Comparison of ENCODE assay signal across 23 mouse cellular contexts in the genomic region with DNA sequence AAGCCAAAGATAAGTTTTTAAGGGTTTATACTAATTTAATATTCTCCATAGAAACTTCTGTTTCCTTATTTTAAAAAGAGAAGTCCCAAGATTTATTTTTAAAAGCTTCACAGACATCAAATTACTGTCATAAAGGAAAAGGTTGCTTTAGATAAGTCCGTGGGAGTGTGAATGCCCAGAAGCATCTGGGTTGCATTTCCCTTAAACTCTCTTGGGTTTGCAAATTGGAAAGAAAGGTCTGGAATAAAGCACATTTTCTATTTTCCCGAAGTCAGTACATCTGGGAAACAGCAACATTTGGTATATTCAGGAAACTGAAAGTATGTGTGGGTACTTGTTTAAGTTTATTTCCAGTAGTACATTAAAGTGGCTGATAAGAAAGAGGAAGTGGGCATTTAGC. TPM values are rescaled to one million over a fixed set of nuclear protein-coding genes. Genes with fewer than 3 reads are reported as not detected.
A peak's percentile ranks its signal among the peaks of the same experiment; 100 is the strongest.
DNase-seq lines count a peak whose midpoint lies in the region; ATAC-seq lines count a peak whose summit lies in the region.
"Had no signal": no experiment of that assay in that cellular context is flagged by ENCODE, and none has a peak within 500 bp of the region (broad histone marks: within the 10 kb centered on the region; RNA-seq: fewer than 3 reads in every experiment).

No protein-coding gene starts in this region.

- H3K27me3 ChIP-seq in embryonic facial prominence, embryonic 11.5 days (ENCODE audit: control insufficient read depth, insufficient read depth, low read length), result no peaks in the 10 kb centered on the region
- peaks cover 38% of the 10 kb centered on the region for H3K27me3 ChIP-seq in embryonic facial prominence, embryonic 10.5 days (replicated peaks; ENCODE audit: low read depth, poor library complexity, severe bottlenecking)
- no peaks in the 10 kb centered on the region; the same call in 1 of the 2 replicates for H3K27me3 ChIP-seq in embryonic facial prominence, embryonic 14.5 days (replicated peaks; ENCODE audit: control insufficient read depth, insufficient read depth, low read length)
- H3K27me3 ChIP-seq: hindbrain, embryonic 15.5 days had no signal

- no peak overlapping the region for H3K4me3 ChIP-seq in embryonic facial prominence, embryonic 11.5 days (ENCODE audit: low read depth, low read length)
- H3K4me3 ChIP-seq in embryonic facial prominence, embryonic 10.5 days, result no peak overlapping the region
- no peak overlapping the region for H3K4me3 ChIP-seq in embryonic facial prominence, embryonic 14.5 days (ENCODE audit: low read depth, low read length)
- H3K4me3 ChIP-seq: erythroblast, embryonic 14.5 days; forebrain, embryonic 10.5 days; gastrocnemius, adult 2 months; heart, embryonic 13.5 days; hindbrain, embryonic 15.5 days had no signal

- H3K4me2 ChIP-seq in embryonic facial prominence, embryonic 11.5 days (ENCODE audit: low read depth, low read length), result no peak overlapping the region
- peak overlapping the region; percentile 40 for H3K4me2 ChIP-seq in embryonic facial prominence, embryonic 14.5 days (ENCODE audit: low read depth, low read length)
- H3K4me2 ChIP-seq: heart, embryonic 13.5 days; hindbrain, embryonic 15.5 days had no signal

- 28% methylated on average over 2 of the region's 2 CpGs for WGBS in embryonic facial prominence, embryonic 11.5 days
- 34% methylated on average over 2 of the region's 2 CpGs for WGBS in embryonic facial prominence, embryonic 10.5 days
- WGBS in embryonic facial prominence, embryonic 14.5 days, result 17% methylated on average over 2 of the region's 2 CpGs

- no peak for ATAC-seq in embryonic facial prominence, embryonic 11.5 days (replicated peaks; ENCODE audit: insufficient number of reproducible peaks, low FRiP score, low TSS enrichment, low read depth)
- ATAC-seq in embryonic facial prominence, embryonic 14.5 days (ENCODE audit: low read depth), result no peak
- ATAC-seq: forebrain, embryonic 14.5 days; intestine, embryonic 16.5 days had no signal

- peak; percentile 68 for DNase-seq in embryonic facial prominence, embryonic 11.5 days (ENCODE audit: low spot score)
- DNase-seq in embryonic facial prominence, embryonic 10.5 days (ENCODE audit: low spot score), result no peak
- peak; percentile 6 for DNase-seq in A20 (ENCODE audit: low read depth, low spot score)
- peak; percentile 42 for DNase-seq in brain, adult 2 months (ENCODE audit: low read depth, low spot score)
- peak; percentile 59 for DNase-seq in embryonic facial prominence, embryonic 14.5 days (ENCODE audit: low spot score)
- DNase-seq in thymus, postnatal 4 days, result no peak
- DNase-seq in cerebellum, adult 8-10 months, result no peak
- no peak for DNase-seq in heart, adult 18-20 months
- DNase-seq: adrenal gland, postnatal 14 days; cerebellum, adult 18-20 months; cerebellum, postnatal 10 days; gastrocnemius, adult 2 months; gastrocnemius, postnatal 25 days; heart, postnatal 36 days had no signal

- H3K4me1 ChIP-seq in embryonic facial prominence, embryonic 11.5 days (ENCODE audit: control insufficient read depth, insufficient read depth, low read length), result no peaks in the 10 kb centered on the region
- H3K4me1 ChIP-seq in embryonic facial prominence, embryonic 10.5 days, result peaks cover 18% of the 10 kb centered on the region
- H3K4me1 ChIP-seq in embryonic facial prominence, embryonic 14.5 days (ENCODE audit: control insufficient read depth, insufficient read depth, low read length), result peaks cover 13% of the 10 kb centered on the region; the same call in 1 of the 2 replicates
- H3K4me1 ChIP-seq: hindbrain, embryonic 15.5 days had no signal

- H3K9ac ChIP-seq in embryonic facial prominence, embryonic 11.5 days (replicated peaks; ENCODE audit: low read length), result no peak overlapping the region
- H3K9ac ChIP-seq in embryonic facial prominence, embryonic 14.5 days (ENCODE audit: low read depth, low read length), result no peak overlapping the region
- H3K9ac ChIP-seq: heart, embryonic 13.5 days; hindbrain, embryonic 15.5 days had no signal

- no peak overlapping the region for H3K27ac ChIP-seq in embryonic facial prominence, embryonic 11.5 days (replicated peaks; ENCODE audit: low read depth, low read length)
- no peak overlapping the region for H3K27ac ChIP-seq in embryonic facial prominence, embryonic 10.5 days (replicated peaks)
- H3K27ac ChIP-seq in embryonic facial prominence, embryonic 14.5 days (replicated peaks; ENCODE audit: low read depth, low read length), result peak overlapping the region; percentile 10; the same call in 1 of the 2 replicates
- H3K27ac ChIP-seq: forebrain, embryonic 10.5 days; gastrocnemius, adult 2 months; heart, embryonic 13.5 days; hindbrain, embryonic 15.5 days had no signal

- H3K36me3 ChIP-seq in embryonic facial prominence, embryonic 11.5 days (replicated peaks; ENCODE audit: control insufficient read depth, insufficient read depth, low read depth, low read length), result no peaks in the 10 kb centered on the region
- no peaks in the 10 kb centered on the region for H3K36me3 ChIP-seq in embryonic facial prominence, embryonic 10.5 days (replicated peaks)
- no peaks in the 10 kb centered on the region for H3K36me3 ChIP-seq in embryonic facial prominence, embryonic 14.5 days (ENCODE audit: control insufficient read depth, insufficient read depth, low read length)
- H3K36me3 ChIP-seq: forebrain, embryonic 10.5 days; heart, embryonic 13.5 days; hindbrain, embryonic 15.5 days had no signal

- H3K9me3 ChIP-seq in embryonic facial prominence, embryonic 11.5 days (replicated peaks; ENCODE audit: control insufficient read depth, low read length), result no peaks in the 10 kb centered on the region; the same call in 1 of the 2 replicates
- 0 out of 2 replicates have a peak, but pooled peaks cover 6% of the 10 kb centered on the region for H3K9me3 ChIP-seq in embryonic facial prominence, embryonic 10.5 days
- H3K9me3 ChIP-seq in embryonic facial prominence, embryonic 14.5 days (ENCODE audit: control insufficient read depth, low read length), result no peaks in the 10 kb centered on the region
- H3K9me3 ChIP-seq: hindbrain, embryonic 15.5 days had no signal

RNA-seq across cellular contexts. Expression of a gene that starts 12.6 kb away (rescaled TPM):
- 15.0 and 16.4 TPM in 2 replicates for polyA plus RNA-seq in embryonic facial prominence, embryonic 11.5 days (2014; fragmentation: Nextera tagmentation; extraction: Ambion mirVana)
- 13.4 and 15.4 TPM in 2 replicates for polyA plus RNA-seq in embryonic facial prominence, embryonic 10.5 days (2016; fragmentation: Nextera tagmentation; extraction: Ambion mirVana)
- polyA plus RNA-seq in embryonic facial prominence, embryonic 14.5 days (2014; fragmentation: Nextera tagmentation; extraction: Ambion mirVana), result 22.5 and 25.0 TPM in 2 replicates
- 1 to 10 TPM; 4.9 TPM for total RNA-seq in heart, adult 18-20 months (2021)
- total RNA-seq: granulocyte monocyte progenitor cell, adult 5-6 weeks had no signal
- polyA plus RNA-seq: erythroblast, embryonic 14.5 days had no signal

RNA-seq across cellular contexts. Expression of a gene that starts 43.5 kb away (rescaled TPM):
- polyA plus RNA-seq in embryonic facial prominence, embryonic 11.5 days (2014; fragmentation: Nextera tagmentation; extraction: Ambion mirVana), result not detected in 2 replicates
- polyA plus RNA-seq in embryonic facial prominence, embryonic 10.5 days (2016; fragmentation: Nextera tagmentation; extraction: Ambion mirVana), result not detected in 2 replicates
- polyA plus RNA-seq in embryonic facial prominence, embryonic 14.5 days (2014; fragmentation: Nextera tagmentation; extraction: Ambion mirVana), result not detected in 2 replicates
- total RNA-seq in heart, adult 18-20 months (2021), result not detected
- total RNA-seq: adrenal gland, postnatal 14 days; gastrocnemius, adult 2 months; gastrocnemius, postnatal 25 days; granulocyte monocyte progenitor cell, adult 5-6 weeks; heart, postnatal 36 days had no signal
- polyA plus RNA-seq: erythroblast, embryonic 14.5 days; forebrain, embryonic 10.5 days; forebrain, embryonic 14.5 days; heart, embryonic 13.5 days; heart, postnatal 0 days; hindbrain, embryonic 11.5 days; hindbrain, embryonic 15.5 days; intestine, embryonic 16.5 days had no signal

Comparison
In these comparisons a context has a peak if more than half of its experiments do, and no peak if none do; other contexts are left out.
1. DNase-seq: peak in embryonic facial prominence, embryonic 11.5 days (single experiment), A20 (single experiment), brain, adult 2 months (single experiment) and embryonic facial prominence, embryonic 14.5 days (single experiment); none in embryonic facial prominence, embryonic 10.5 days (single experiment), thymus, postnatal 4 days (single experiment), cerebellum, adult 8-10 months (single experiment) and heart, adult 18-20 months (0 of 2).